Mouse (Mus musculus) liver, adult 2 months (tissue): ENCODE results near the gene Ear1.
"Not testable (repeated sequence)": the region's sequence is repeated elsewhere in the genome, so short reads cannot be mapped to it uniquely, and the experiment has no call there.

Experiments used
- CTCF ChIP-seq: fragments of 200-500 bp; IDR thresholded peaks from 2 replicates; pipeline ENCODE4 v1.5.1; 2011; ENCODE audit warnings: low read depth, low read length, control low read depth
- POLR2A ChIP-seq: fragments of 200-500 bp; IDR thresholded peaks from 2 replicates; pipeline ENCODE4 v1.6.1; 2011; ENCODE audit warnings: low read length, control low read depth; ENCODE audit not compliant: insufficient read depth; ENCODE audit errors: extremely low read depth

GRCm38 (mm10) chr14:43891288-43891687 is 16.0 kb upstream of the Ear1 start:
- not testable (repeated sequence) for TF ChIP-seq CTCF, POLR2A
